Mouse (Mus musculus) small intestine, adult 2 months (tissue): Measurements from ENCODE around the gene Cel.

Source experiments
- CTCF ChIP-seq: fragments of 200-500 bp; IDR thresholded peaks from 2 replicates; pipeline ENCODE4 v1.5.1; 2012; ENCODE audit warnings: low read depth, mild to moderate bottlenecking, control low read depth, inconsistent platforms, low read length, moderate library complexity, mixed read lengths; ENCODE audit not compliant: insufficient replicate concordance, insufficient read length; ENCODE audit errors: extremely low read depth
- POLR2A ChIP-seq: fragments of 200-500 bp; IDR thresholded peaks from 2 replicates; pipeline ENCODE4 v1.6.1; 2012; ENCODE audit warnings: low read depth, mild to moderate bottlenecking, control low read depth, inconsistent platforms, low read length, moderate library complexity

GRCm38 (mm10) chr2:28513431-28514370, 49.5 kb downstream of the Cel start:
- TF ChIP-seq POLR2A (peak; percentile 1; the same call in 1 of the 2 replicates), CTCF (no peak)
